Mouse (Mus musculus) spleen, adult 12 weeks (tissue): ENCODE data around the gene Nlrp9b.
A peak's percentile ranks its signal among the peaks of the same experiment; 100 is the strongest.
"Not testable (repeated sequence)": the region's sequence is repeated elsewhere in the genome, so short reads cannot be mapped to it uniquely, and the experiment has no call there.

ENCODE experiments used
- DNase-seq: peaks from one replicate; pipeline ENCODE4 v3.0.0; 2022; ENCODE audit warnings: low spot score

The Nlrp9b gene

GRCm38 (mm10) chr7:19991165-19991564 is at the start of gene Nlrp9b:
TSS of gene Nlrp9b (plus strand) at chr7:19991465.
- not testable (repeated sequence) for DNase-seq

GRCm38 (mm10) chr7:19944709-19945108 is 46.6 kb upstream of the Nlrp9b start:
- no peak for DNase-seq

GRCm38 (mm10) chr7:19945201-19945600 is 46.1 kb upstream of the Nlrp9b start:
- DNase-seq: no peak

DNA sequence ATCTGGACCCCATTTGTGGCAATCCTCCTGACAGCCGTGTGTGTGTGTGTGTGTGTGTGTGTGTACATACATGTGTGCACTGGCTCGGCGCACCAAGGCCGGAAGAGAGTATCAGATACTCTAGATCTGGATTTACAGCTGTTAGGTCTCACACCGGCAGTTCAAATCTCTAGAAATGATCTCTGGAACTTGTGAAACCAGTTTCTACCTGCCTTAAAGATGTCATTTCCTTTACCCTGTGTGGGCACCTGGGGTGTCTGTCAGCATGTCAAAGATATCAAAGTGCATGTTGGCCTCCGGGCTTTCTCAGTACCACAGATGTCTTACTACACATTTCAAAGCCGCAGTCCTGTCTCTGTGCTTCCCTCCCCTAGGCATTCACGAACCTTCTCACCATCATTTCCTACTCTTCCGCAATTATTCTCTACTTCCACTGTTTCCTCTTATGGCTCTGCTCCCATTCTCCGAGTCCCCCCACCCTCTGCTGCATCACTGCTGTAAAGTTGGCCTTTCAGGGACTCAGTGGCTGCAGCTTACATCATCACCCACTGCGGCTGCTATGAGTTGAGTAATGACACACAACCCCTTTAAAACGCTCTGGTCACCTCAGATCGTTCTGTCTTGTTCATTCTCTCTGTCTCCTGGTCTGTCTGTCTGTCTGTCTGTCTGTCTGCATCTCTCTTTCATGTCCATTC is 45.3 kb upstream of the Nlrp9b start:
- DNase-seq: no peak

GRCm38 (mm10) chr7:19948956-19949355 is 42.3 kb upstream of the Nlrp9b start:
- DNase-seq: no peak

DNA sequence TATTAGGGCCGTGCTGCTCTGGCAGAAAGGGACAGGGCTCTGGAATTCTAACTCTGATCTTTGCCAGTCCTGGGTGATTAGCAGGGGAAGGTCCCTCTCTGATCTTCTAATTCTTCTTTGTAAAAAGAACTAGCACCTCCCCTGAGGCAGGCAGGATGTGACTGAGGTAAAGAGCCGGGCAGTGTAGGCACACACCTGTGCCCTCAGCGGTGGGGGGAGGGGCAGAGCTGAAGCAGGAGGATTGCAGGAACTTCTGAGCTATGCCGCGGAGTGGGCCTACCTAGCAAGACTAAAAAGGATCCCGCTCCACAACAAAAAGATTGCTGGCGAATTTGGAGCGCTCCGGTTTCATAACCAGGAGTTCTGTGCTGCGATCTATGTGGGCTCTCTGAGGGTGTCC is 41.3 kb upstream of the Nlrp9b start:
- DNase-seq: no peak

DNA sequence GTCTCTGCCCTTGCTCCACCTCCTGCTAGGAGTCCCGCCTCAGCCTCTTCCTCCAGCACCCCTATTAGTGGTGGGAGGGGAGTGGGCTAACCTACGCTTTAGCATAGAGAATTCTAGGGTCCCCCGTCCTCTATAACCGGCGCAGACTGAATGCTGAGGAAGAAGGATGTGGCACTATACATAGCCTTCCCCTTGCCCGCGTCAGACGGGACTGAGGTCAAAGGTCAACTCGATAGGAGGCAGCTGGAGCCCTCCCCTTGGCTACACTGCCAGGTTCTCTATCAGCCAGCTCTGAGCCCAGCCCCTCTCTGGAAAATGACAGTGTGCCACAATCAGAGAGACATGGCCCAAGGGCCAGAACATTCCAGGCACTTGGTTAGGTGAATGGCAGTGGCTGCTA is 40.7 kb upstream of the Nlrp9b start, which contains the start of gene Igsf23:
Igsf23 (minus strand) TSS at position 168 of the 400 bp plus-strand sequence.
- no peak for DNase-seq

DNA sequence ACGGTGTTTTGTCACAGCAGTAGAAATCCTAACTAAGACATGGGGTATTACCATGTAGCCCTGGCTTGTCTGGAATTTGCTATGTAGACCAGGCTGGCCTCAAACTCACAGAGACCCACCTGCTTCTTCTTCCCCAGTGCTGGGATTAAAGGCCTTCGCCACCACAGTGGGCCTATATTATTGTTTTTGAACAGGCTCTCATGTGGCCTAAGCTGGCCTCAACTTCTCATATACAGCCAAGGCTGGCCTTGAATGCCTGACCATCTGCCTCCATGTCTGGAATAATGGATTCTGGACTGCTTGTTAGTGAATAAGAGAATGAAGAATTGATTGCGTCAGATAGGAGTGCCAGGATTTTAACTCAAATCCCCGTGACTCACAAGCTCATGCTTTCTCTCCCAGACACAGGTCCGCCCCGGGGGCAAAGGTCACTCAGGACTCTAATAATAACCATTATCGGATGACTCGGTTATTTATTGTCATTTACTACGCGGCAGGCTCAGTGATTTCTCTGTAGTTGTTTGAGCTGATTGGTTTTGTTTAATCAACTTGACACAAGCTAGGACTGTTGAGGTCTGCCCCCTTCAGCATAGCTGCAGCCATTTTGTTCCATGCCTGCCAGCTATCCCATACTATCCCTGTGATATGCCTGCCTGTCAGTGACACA is 38.8 kb upstream of the Nlrp9b start:
- no peak for DNase-seq

- no peak for DNase-seq
These were observed 38.2 kb upstream of the Nlrp9b start for GRCm38 (mm10) chr7:19953054-19953453.

DNA sequence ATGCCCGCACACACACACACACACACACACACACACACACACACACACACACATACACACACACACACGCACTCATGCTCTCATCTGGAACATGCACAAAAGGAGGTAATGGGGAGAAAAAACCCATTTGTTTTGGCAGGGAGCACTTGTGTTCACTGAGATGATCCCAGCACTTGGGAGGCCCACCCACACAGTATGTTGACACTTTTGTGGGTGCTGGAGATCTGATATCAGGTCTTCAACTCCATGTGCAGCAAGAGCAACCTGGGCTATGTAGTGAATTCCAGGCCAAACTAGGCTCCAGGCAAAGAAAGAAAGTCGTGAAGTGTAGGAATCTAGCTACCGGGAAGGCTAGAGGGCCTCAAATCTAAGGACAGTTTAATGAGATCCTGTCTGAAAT is 35.4 kb upstream of the Nlrp9b start:
- DNase-seq: no peak

DNA sequence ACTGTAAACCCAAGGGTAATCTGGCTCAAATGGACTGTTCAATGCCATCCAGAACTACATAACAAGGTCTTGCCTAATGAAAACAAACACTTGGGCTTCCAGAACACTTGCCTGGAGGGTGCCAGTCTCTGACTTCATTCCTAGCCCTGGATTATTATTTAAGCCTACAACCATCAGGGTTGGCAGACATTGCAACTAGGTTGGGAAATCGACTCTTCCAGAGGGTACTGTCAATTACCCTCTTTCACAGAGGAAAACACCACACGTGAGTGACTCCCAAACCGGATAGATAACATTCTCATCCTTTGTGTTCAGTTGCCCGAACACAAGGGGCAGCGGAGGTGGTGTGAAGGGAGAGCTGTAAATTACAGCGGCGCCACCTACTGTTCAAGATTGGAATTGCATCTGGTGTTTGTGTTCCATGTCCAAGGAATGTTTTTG is 34.9 kb upstream of the Nlrp9b start:
- peak; percentile 45 for DNase-seq

DNA sequence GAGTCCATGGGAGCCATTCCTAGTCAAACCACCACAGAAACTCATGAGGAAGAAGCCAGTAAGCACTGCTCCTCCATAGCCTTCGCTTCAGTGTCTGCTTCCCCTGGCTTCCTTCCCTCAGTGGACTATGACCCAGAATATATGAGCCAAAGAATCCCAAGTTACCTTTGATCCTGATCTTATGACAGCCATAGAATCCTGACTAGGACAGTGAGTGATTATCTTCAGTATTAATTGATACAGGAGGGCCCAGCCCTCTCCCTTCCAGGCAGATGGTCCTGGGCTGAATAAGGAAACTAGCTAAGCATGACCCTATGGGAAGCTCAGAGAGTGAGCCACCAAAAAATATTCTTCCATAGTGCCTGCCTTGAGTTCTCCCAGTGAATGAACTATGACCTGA is 28.8 kb upstream of the Nlrp9b start:
- no peak for DNase-seq

GRCm38 (mm10) chr7:19964985-19965579 is 26.2 kb upstream of the Nlrp9b start, which contains the start of gene Ceacam20:
TSS of gene Ceacam20 (plus strand) at chr7:19965412.
- DNase-seq: no peak

DNA sequence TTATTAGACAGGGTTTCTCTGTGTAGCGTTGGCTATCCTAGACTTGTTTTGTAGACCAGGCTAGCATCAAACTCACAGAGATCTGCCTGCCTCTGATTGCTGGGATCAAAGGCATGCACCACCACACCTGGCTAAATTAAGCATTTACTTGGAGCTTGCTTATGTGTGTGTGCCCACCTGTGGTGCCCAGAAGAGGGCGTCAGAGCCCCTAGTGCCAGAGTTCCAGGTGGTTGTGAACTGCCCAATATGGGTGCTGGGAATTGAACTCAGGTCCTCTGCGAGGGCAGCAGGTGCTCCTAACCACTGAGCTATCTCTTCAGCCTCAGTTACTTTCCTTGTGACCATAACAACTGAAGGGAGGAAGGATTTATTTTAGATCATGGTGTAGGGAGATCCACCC is 22.2 kb upstream of the Nlrp9b start:
- no peak for DNase-seq

DNA sequence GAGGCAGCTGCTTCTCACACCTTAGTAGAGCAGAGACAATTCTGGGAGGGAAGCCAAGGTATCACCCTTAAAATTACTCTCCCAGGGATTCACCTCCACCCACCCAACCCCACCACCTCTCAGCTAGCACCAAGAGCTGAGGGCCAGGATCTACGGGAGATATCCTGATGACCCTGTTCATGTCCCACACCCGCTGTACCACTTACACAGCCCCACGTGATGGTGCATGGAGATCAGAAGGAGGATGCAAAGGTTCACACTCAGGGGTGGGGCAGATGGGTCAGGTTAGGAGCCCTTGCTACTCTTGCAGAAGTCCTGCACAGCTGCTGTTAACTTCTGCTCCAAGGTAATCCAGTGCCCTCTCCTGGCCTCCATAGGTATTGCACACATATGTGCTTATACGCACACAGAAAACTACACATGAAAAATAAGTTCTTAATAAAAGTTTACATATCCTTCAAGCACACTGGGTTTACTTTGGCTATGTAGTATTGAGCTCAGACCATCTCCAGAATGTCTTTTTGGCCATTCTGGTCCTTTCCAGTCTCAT is 21.6 kb upstream of the Nlrp9b start:
- no peak for DNase-seq

- DNase-seq: no peak
These were observed 21.1 kb upstream of the Nlrp9b start for GRCm38 (mm10) chr7:19970196-19970595.

DNA sequence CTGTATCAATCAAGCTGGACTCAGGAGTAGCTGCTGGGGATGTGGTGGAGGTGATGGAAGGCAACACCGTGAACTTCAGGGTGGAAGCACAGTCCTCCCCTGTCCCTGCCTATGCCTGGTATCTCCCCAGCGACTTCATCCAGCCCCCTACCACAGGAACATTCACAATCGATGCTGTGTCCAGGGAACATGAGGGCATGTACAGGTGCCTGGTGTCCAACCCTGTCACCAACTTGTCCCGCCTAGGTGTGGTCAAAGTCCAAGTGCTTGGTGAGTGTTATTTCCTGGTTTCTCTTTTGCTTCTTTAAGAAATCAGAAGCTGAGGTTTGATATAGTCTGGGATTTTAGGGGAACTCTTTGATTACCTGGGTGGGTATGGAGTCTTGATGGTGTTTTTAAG is 19.7 kb upstream of the Nlrp9b start:
- no peak for DNase-seq

DNA sequence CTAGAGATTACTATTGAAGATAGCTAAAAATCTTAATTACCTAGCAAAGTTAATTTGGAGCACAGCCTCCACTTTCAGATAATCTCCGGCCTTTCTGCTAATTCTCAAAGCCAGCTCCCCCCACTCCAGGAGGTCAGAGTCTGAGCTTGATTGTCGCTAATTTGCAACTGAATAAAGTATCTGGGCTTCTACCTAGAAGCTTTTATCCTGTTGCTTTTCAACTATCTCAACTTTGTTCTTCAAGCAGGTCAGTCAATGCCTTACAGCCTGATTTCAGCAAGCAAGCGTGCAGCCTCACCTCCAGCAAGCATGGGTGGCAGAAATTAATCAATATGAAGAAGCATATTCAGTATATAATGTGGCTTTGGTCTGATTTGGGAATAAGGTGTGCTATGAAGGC is 5.5 kb downstream of the Nlrp9b start:
- not testable (repeated sequence) for DNase-seq

DNA sequence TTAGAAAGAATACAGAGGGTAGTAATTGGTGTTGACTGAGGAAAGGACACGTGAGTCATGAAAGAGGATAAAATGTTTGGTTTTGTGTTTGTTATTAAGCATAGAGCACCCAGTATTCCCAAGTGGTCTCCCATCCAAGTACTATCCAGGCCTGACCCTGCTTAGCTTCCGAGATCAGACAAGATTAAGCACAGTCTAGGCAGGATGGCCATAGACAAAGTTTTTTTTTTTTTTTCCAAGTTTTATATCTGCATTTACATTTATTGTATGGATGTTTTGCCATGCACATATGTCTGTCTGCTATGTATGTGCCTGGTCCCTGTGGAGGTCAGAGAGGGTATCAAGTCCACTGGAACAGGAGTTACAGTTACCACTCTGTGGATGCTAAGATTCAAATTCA is 18.7 kb downstream of the Nlrp9b start:
- no peak for DNase-seq

GRCm38 (mm10) chr7:20064100-20064499 is 72.8 kb downstream of the Nlrp9b start:
- DNase-seq: not testable (repeated sequence)

GRCm38 (mm10) chr7:20078118-20078517 is 86.9 kb downstream of the Nlrp9b start:
- not testable (repeated sequence) for DNase-seq

DNA sequence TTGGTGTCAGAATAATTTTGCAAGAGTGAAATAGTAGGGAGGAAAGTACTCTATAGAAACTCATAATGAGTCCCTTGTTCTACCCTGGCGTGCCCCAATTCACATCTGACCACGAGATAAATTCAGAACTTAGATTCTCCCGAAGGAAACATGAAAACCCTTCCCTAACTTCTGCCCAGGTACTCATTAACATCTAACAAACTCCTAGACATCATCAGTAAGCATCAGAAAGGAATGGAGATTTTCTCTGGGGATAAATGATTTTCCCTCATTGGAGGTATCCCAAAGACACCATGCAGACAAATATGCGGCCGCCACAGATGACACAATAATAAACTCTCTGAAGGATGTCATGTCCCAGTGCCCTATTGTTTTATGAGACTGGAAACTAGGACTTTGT is 108.1 kb downstream of the Nlrp9b start, which contains the start of gene Vmn1r91:
Vmn1r91 (plus strand) TSS at position 301 of the 400 bp plus-strand sequence.
- not testable (repeated sequence) for DNase-seq

- DNase-seq: not testable (repeated sequence)
These were observed 131.2 kb downstream of the Nlrp9b start, which contains the start of gene Gm16442 for GRCm38 (mm10) chr7:20122479-20122878. TSS of gene Gm16442 (minus strand) at chr7:20122579.
